Mouse (Mus musculus): Measurements from ENCODE around the gene Cdc14b. TPM values are rescaled to one million over a fixed set of nuclear protein-coding genes. Genes with fewer than 3 reads are reported as not detected.

The Cdc14b gene
- polyA plus RNA-seq, 1 experiment from 2014 or later, result 1.7 TPM

DNA sequence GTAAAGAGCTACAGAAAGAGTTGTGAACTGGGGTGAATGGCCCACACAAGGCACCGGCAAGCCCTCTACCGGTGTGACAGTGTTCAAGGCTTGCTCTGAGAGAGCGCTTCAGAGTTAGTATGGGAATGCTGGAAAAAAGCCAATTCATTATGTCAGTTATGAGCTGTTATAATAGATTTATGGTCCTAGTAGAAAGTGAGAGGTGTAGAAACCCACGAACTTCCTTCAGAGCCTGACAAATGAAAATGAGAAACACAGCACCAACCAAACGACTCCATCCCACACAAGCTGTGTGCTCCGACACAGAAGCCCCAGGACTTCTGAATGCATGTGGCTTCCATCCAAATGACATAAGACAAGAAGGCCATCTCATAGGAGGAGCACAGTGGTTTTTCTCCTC lies 77.2 kb downstream of the Cdc14b start:
- Histone ChIP-seq H3K4me1 (replicated peaks; ENCODE audit: control insufficient read depth, insufficient read depth, low read length) (no peaks in the 10 kb centered on the region), H3K4me3 (replicated peaks; ENCODE audit: low read length) (no peak overlapping the region), H3K36me3 (ENCODE audit: control insufficient read depth, insufficient read depth) (no peaks in the 10 kb centered on the region), H3K27me3 (replicated peaks; ENCODE audit: control insufficient read depth, insufficient read depth, low read length) (no peaks in the 10 kb centered on the region), H3K27ac (ENCODE audit: low read length) (no peak overlapping the region), H3K9me3 (ENCODE audit: control insufficient read depth, low read length) (no peaks in the 10 kb centered on the region), H3K9ac (replicated peaks; ENCODE audit: low read depth, low read length) (no peak overlapping the region), H3K4me2 (ENCODE audit: low read length) (no peak overlapping the region)
- WGBS, result 90% methylated on average over 6 of the region's 6 CpGs
- no peak for ATAC-seq

DNA sequence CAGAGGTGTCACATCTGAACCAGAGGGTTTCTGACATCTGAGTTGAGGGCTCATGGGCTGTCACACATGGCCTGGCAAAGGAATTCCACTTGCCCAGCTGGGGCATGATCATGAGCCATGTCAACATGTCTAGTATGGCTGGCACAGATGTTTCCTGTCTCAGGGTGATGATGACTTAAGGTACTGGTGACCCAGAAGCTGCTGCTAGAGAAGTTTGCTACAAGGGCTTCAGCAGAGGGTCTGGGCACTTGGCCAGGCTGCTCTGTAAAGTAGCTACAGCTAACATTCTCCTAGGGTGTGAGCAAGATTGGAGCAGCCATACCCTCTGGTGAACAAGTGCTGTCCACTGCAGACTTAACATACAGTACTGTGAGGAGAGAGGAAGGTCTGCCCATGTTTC lies 88.0 kb downstream of the Cdc14b start:
- Histone ChIP-seq H3K4me2 (ENCODE audit: low read length) (no peak overlapping the region), H3K27me3 (replicated peaks; ENCODE audit: control insufficient read depth, insufficient read depth, low read length) (no peaks in the 10 kb centered on the region), H3K4me3 (replicated peaks; ENCODE audit: low read length) (no peak overlapping the region), H3K36me3 (ENCODE audit: control insufficient read depth, insufficient read depth) (no peaks in the 10 kb centered on the region), H3K4me1 (replicated peaks; ENCODE audit: control insufficient read depth, insufficient read depth, low read length) (no peaks in the 10 kb centered on the region), H3K9ac (replicated peaks; ENCODE audit: low read depth, low read length) (no peak overlapping the region), H3K9me3 (ENCODE audit: control insufficient read depth, low read length) (no peaks in the 10 kb centered on the region), H3K27ac (ENCODE audit: low read length) (no peak overlapping the region)
- ATAC-seq, result no peak

DNA sequence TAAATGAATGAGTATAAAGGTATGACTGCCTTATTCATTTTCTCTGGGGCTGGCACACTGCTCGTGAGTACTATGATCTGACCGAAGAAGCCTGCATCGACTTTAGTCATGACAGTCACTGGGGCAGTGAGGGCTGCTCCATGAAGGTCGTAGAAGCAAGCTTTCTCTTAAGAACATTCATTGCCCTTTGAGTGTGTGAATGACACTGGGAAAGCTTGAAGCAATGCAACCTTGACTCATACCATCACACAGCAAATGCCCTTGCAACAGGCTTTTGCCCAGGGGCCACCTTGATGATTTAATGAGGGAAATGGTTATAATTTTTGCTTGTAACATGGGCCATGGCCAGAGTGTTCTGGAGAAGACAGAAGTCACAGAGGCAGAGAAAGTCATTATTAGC lies 88.6 kb downstream of the Cdc14b start:
- Histone ChIP-seq H3K36me3 (ENCODE audit: control insufficient read depth, insufficient read depth) (no peaks in the 10 kb centered on the region), H3K9me3 (ENCODE audit: control insufficient read depth, low read length) (no peaks in the 10 kb centered on the region), H3K9ac (replicated peaks; ENCODE audit: low read depth, low read length) (no peak overlapping the region), H3K4me1 (replicated peaks; ENCODE audit: control insufficient read depth, insufficient read depth, low read length) (no peaks in the 10 kb centered on the region), H3K27me3 (replicated peaks; ENCODE audit: control insufficient read depth, insufficient read depth, low read length) (no peaks in the 10 kb centered on the region), H3K27ac (ENCODE audit: low read length) (no peak overlapping the region), H3K4me2 (ENCODE audit: low read length) (no peak overlapping the region), H3K4me3 (replicated peaks; ENCODE audit: low read length) (no peak overlapping the region)
- 95% methylated on average over 4 of the region's 4 CpGs for WGBS
- no peak for ATAC-seq

DNA sequence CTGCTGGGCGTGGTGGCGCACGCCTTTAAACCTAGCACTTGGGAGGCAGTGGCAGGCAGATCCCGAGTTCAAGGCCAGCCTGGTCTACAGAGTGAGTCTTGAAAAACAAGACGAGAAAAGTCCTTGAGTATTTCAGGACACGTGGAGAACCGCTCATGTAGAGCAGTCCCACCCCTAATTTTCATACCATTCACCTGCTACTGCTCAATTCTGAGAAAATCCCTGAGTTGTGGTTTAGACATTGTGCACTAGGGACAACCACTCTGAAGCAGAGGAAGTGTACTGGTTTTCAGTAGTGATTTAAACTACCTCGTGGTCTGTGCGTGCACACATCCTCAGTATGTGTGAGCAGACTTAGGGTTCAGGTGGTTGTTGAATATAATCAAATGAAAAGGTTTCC lies 89.5 kb downstream of the Cdc14b start:
- H3K4me3 ChIP-seq (replicated peaks; ENCODE audit: low read length), result no peak overlapping the region
- no peaks in the 10 kb centered on the region for H3K4me1 ChIP-seq (replicated peaks; ENCODE audit: control insufficient read depth, insufficient read depth, low read length)
- no peaks in the 10 kb centered on the region for H3K36me3 ChIP-seq (ENCODE audit: control insufficient read depth, insufficient read depth)
- H3K4me2 ChIP-seq (ENCODE audit: low read length), result no peak overlapping the region
- no peak for ATAC-seq
- H3K27ac ChIP-seq (ENCODE audit: low read length), result no peak overlapping the region
- H3K27me3 ChIP-seq (replicated peaks; ENCODE audit: control insufficient read depth, insufficient read depth, low read length), result no peaks in the 10 kb centered on the region
- H3K9ac ChIP-seq (replicated peaks; ENCODE audit: low read depth, low read length), result no peak overlapping the region
- 94% methylated on average over 9 of the region's 9 CpGs for WGBS
- H3K9me3 ChIP-seq (ENCODE audit: control insufficient read depth, low read length), result no peaks in the 10 kb centered on the region

DNA sequence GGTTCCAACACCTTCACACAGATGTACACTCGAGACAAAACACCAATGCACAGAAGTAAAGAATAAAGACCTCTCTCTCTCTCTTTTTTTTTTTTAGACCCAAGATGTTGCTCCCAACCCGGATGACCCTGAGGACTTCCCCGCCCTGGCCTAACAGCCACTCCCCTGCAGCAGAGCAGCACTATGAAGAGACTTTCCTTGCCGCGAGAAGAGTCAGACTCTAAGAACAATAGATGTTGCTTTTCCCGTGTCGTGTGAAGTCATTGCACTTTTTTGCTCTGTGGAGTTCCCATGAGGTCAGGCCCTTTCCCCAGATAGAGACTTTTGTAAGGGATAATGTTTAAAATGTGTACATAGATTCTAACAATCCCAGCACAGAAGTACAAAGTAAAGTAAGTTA lies 89.9 kb downstream of the Cdc14b start:
- H3K36me3 ChIP-seq (ENCODE audit: control insufficient read depth, insufficient read depth), result no peaks in the 10 kb centered on the region
- H3K9ac ChIP-seq (replicated peaks; ENCODE audit: low read depth, low read length), result no peak overlapping the region
- no peaks in the 10 kb centered on the region for H3K9me3 ChIP-seq (ENCODE audit: control insufficient read depth, low read length)
- H3K4me1 ChIP-seq (replicated peaks; ENCODE audit: control insufficient read depth, insufficient read depth, low read length), result no peaks in the 10 kb centered on the region
- no peaks in the 10 kb centered on the region for H3K27me3 ChIP-seq (replicated peaks; ENCODE audit: control insufficient read depth, insufficient read depth, low read length)
- no peak overlapping the region for H3K4me3 ChIP-seq (replicated peaks; ENCODE audit: low read length)
- 82% methylated on average over 7 of the region's 7 CpGs for WGBS
- H3K27ac ChIP-seq (ENCODE audit: low read length), result no peak overlapping the region
- ATAC-seq, result no peak
- H3K4me2 ChIP-seq (ENCODE audit: low read length), result no peak overlapping the region

DNA sequence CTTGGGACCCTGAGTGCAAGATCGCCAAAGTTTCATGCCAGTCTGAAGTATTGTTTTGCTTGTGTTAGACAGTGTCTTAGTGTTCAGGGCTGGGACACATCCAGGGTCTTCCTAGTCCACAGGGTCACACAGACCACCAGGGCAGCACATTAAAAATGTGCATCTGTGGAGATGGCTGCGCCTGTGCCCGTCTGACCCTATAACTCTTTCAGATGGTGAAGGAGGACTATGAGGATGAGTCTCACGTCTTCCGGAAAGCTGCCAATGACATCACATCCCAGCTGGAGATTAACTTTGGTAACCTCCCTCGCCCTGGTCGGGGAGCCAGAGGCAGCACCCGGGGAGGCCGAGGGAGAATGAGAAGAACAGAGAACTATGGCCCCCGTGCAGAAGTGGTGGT lies 90.7 kb downstream of the Cdc14b start:
- no peaks in the 10 kb centered on the region for H3K4me1 ChIP-seq (replicated peaks; ENCODE audit: control insufficient read depth, insufficient read depth, low read length)

DNA sequence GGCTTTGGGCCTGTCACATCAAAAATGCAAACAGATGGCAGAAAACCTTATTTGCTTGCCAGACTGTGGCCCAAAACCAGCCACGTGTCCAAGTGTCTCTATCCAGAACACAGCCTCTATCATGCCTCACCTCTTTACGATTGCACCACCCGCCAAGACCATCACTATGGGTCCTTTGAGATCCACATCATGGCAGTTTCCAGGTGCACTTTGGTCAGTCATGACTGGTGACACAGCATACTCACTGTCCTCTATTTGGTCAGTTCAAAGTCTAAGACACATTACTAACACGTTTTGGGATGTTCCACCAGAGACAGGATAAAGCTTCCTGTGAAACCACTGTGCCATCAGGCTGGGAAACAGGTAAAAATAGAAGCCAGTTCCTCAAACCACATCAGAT lies 91.5 kb downstream of the Cdc14b start:
- no peak overlapping the region for H3K4me2 ChIP-seq (ENCODE audit: low read length)
- no peak overlapping the region for H3K27ac ChIP-seq (ENCODE audit: low read length)
- H3K4me1 ChIP-seq (replicated peaks; ENCODE audit: control insufficient read depth, insufficient read depth, low read length), result no peaks in the 10 kb centered on the region
- H3K36me3 ChIP-seq (ENCODE audit: control insufficient read depth, insufficient read depth), result no peaks in the 10 kb centered on the region
- no peaks in the 10 kb centered on the region for H3K9me3 ChIP-seq (ENCODE audit: control insufficient read depth, low read length)
- no peak for ATAC-seq
- no peak overlapping the region for H3K4me3 ChIP-seq (replicated peaks; ENCODE audit: low read length)
- H3K9ac ChIP-seq (replicated peaks; ENCODE audit: low read depth, low read length), result no peak overlapping the region
- 86% methylated on average over 4 of the region's 4 CpGs for WGBS
- H3K27me3 ChIP-seq (replicated peaks; ENCODE audit: control insufficient read depth, insufficient read depth, low read length), result no peaks in the 10 kb centered on the region

More for the DNA sequence above, 90.7 kb downstream of the Cdc14b start:
- ATAC-seq, result no peak
- Histone ChIP-seq H3K27me3 (replicated peaks; ENCODE audit: control insufficient read depth, insufficient read depth, low read length) (no peaks in the 10 kb centered on the region), H3K4me2 (ENCODE audit: low read length) (no peak overlapping the region), H3K36me3 (ENCODE audit: control insufficient read depth, insufficient read depth) (no peaks in the 10 kb centered on the region), H3K27ac (ENCODE audit: low read length) (no peak overlapping the region), H3K9ac (replicated peaks; ENCODE audit: low read depth, low read length) (no peak overlapping the region), H3K9me3 (ENCODE audit: control insufficient read depth, low read length) (no peaks in the 10 kb centered on the region), H3K4me3 (replicated peaks; ENCODE audit: low read length) (no peak overlapping the region)
- 82% methylated on average over 10 of the region's 10 CpGs for WGBS

DNA sequence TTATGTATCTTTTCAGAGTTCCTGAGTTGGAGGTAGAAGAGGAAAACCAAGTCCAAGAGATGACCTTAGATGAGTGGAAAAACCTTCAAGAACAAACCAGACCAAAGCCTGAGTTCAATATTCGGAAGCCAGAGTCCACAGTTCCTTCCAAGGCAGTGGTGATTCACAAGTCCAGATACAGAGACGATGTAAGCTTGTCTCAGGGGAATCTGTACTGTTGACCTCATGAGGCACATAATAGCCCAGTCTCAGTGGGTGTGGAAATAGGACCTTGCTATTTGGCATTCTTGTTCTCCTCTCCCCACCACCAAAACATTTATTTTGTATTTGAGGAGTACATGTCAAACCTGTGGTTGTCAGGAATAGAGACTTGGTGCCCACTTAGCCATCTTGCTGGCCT lies 93.0 kb downstream of the Cdc14b start:
- WGBS, result 86% methylated on average over 2 of the region's 2 CpGs
- no peak overlapping the region for H3K27ac ChIP-seq (ENCODE audit: low read length)
- no peaks in the 10 kb centered on the region for H3K36me3 ChIP-seq (ENCODE audit: control insufficient read depth, insufficient read depth)
- H3K9me3 ChIP-seq (ENCODE audit: control insufficient read depth, low read length), result no peaks in the 10 kb centered on the region
- H3K4me1 ChIP-seq (replicated peaks; ENCODE audit: control insufficient read depth, insufficient read depth, low read length), result no peaks in the 10 kb centered on the region
- no peak overlapping the region for H3K4me2 ChIP-seq (ENCODE audit: low read length)
- no peak overlapping the region for H3K4me3 ChIP-seq (replicated peaks; ENCODE audit: low read length)
- no peaks in the 10 kb centered on the region for H3K27me3 ChIP-seq (replicated peaks; ENCODE audit: control insufficient read depth, insufficient read depth, low read length)
- no peak overlapping the region for H3K9ac ChIP-seq (replicated peaks; ENCODE audit: low read depth, low read length)
- ATAC-seq, result no peak

DNA sequence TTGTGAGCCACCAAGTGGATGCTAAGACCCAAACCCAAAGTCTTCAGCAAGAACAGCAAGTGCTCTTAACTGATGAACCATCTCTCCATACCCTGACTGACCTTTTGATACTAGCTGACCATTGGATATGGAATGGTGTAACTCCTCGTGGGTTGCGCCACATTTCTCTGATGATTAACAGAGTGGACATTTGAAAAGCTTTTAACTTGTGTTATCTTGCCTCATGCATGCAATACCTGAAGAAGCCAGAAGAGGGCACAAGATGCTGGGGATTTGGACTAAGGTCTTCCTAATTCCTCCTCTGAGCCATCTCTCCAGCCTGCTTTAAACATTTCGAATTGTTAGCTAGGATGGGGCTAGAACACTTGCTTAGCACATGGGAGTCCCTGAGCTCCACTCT lies 94.2 kb downstream of the Cdc14b start:
- no peak for ATAC-seq
- 83% methylated on average over 3 of the region's 3 CpGs for WGBS
- Histone ChIP-seq H3K36me3 (ENCODE audit: control insufficient read depth, insufficient read depth) (no peaks in the 10 kb centered on the region), H3K27me3 (replicated peaks; ENCODE audit: control insufficient read depth, insufficient read depth, low read length) (no peaks in the 10 kb centered on the region), H3K4me2 (ENCODE audit: low read length) (no peak overlapping the region), H3K4me1 (replicated peaks; ENCODE audit: control insufficient read depth, insufficient read depth, low read length) (no peaks in the 10 kb centered on the region), H3K27ac (ENCODE audit: low read length) (no peak overlapping the region), H3K9me3 (ENCODE audit: control insufficient read depth, low read length) (no peaks in the 10 kb centered on the region), H3K4me3 (replicated peaks; ENCODE audit: low read length) (no peak overlapping the region), H3K9ac (replicated peaks; ENCODE audit: low read depth, low read length) (no peak overlapping the region)

DNA sequence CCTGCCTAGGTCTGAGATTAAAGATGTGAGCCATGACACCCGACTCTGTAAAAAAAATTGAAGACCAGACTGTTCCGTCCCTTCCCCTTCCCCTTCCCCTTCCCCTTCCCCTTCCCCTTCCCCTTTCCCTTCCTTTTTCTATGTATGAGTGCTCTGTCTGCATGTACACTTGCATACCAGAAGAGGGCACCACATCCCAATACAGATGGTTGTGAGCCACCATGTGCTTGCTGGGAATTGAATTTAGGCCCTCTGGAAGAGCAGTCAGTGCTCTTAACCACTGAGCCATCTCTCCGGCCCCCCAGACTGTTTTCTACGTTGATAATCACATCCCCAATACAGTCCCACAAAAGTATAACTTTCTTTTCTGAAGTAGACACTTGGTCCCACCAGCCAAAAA lies 94.8 kb downstream of the Cdc14b start:
- Histone ChIP-seq H3K36me3 (ENCODE audit: control insufficient read depth, insufficient read depth) (no peaks in the 10 kb centered on the region), H3K27ac (ENCODE audit: low read length) (no peak overlapping the region), H3K9me3 (ENCODE audit: control insufficient read depth, low read length) (no peaks in the 10 kb centered on the region), H3K4me1 (replicated peaks; ENCODE audit: control insufficient read depth, insufficient read depth, low read length) (no peaks in the 10 kb centered on the region), H3K27me3 (replicated peaks; ENCODE audit: control insufficient read depth, insufficient read depth, low read length) (no peaks in the 10 kb centered on the region), H3K4me2 (ENCODE audit: low read length) (no peak overlapping the region), H3K9ac (replicated peaks; ENCODE audit: low read depth, low read length) (no peak overlapping the region), H3K4me3 (replicated peaks; ENCODE audit: low read length) (no peak overlapping the region)
- 87% methylated on average over 4 of the region's 4 CpGs for WGBS
- ATAC-seq, result no peak

All from forebrain, embryonic 16.5 days (tissue).